In genomic region chr12:24746579-24747296, GRCm38 (mm10) we compare ENCODE assay signal across 11 mouse cellular contexts. TPM values are rescaled to one million over a fixed set of nuclear protein-coding genes. Genes with fewer than 3 reads are reported as not detected.
DNase-seq lines count a peak whose midpoint lies in the region; ATAC-seq lines count a peak whose summit lies in the region.
"Had no signal": no experiment of that assay in that cellular context is flagged by ENCODE, and none has a peak within 500 bp of the region (broad histone marks: within the 10 kb centered on the region; RNA-seq: fewer than 3 reads in every experiment).

No protein-coding gene starts in this region.

- no peak overlapping the region for H3K9ac ChIP-seq in kidney, embryonic 16.5 days (replicated peaks; ENCODE audit: low read length)
- H3K9ac ChIP-seq in limb, embryonic 13.5 days = no peak overlapping the region
- no peak overlapping the region for H3K9ac ChIP-seq in liver, embryonic 12.5 days

- no peaks in the 10 kb centered on the region for H3K27me3 ChIP-seq in kidney, embryonic 16.5 days (ENCODE audit: insufficient read depth, low read length)
- H3K27me3 ChIP-seq in limb, embryonic 13.5 days = no peaks in the 10 kb centered on the region
- no peaks in the 10 kb centered on the region for H3K27me3 ChIP-seq in liver, embryonic 12.5 days (replicated peaks)

- no peaks in the 10 kb centered on the region for H3K9me3 ChIP-seq in kidney, embryonic 16.5 days (ENCODE audit: low read length)
- H3K9me3 ChIP-seq in limb, embryonic 13.5 days = no peaks in the 10 kb centered on the region
- no peaks in the 10 kb centered on the region for H3K9me3 ChIP-seq in liver, embryonic 12.5 days (replicated peaks)

- DNase-seq in kidney, postnatal 36 days = peak; percentile 10 to 21
- DNase-seq in heart, adult 8-10 months (ENCODE audit: low spot score) = peak; percentile 74
- DNase-seq in skeletal muscle tissue, adult 2 months (ENCODE audit: low read depth, low spot score) = peak; percentile 32
- no peak for DNase-seq in left cerebral cortex, adult 18-20 months (ENCODE audit: low spot score in 2 of 2)
- DNase-seq: cerebellum, postnatal 25 days; right cerebral cortex, postnatal 14 days had no signal

- H3K4me2 ChIP-seq in kidney, embryonic 16.5 days (replicated peaks; ENCODE audit: low read depth, low read length) = no peak overlapping the region
- no peak overlapping the region for H3K4me2 ChIP-seq in limb, embryonic 13.5 days (replicated peaks)
- no peak overlapping the region for H3K4me2 ChIP-seq in liver, embryonic 12.5 days

- no peak overlapping the region for H3K4me3 ChIP-seq in kidney, embryonic 16.5 days (ENCODE audit: low read length)
- H3K4me3 ChIP-seq in limb, embryonic 13.5 days = no peak overlapping the region
- H3K4me3 ChIP-seq in liver, embryonic 12.5 days = no peak overlapping the region

- 48% methylated on average over 5 of the region's 5 CpGs for WGBS in kidney, embryonic 16.5 days
- WGBS in limb, embryonic 13.5 days = 34% methylated on average over 5 of the region's 5 CpGs
- WGBS in liver, embryonic 12.5 days (ENCODE audit: insufficient replicate concordance) = 57% methylated on average over 5 of the region's 5 CpGs

- 0 out of 2 replicates have a peak, but pooled peaks cover 7% of the 10 kb centered on the region for H3K4me1 ChIP-seq in kidney, embryonic 16.5 days (ENCODE audit: insufficient read depth, low read length)
- peaks cover 16% of the 10 kb centered on the region for H3K4me1 ChIP-seq in limb, embryonic 13.5 days
- no peaks in the 10 kb centered on the region for H3K4me1 ChIP-seq in liver, embryonic 12.5 days

- H3K27ac ChIP-seq in kidney, embryonic 16.5 days (ENCODE audit: low read length) = no peak overlapping the region
- peak overlapping the region; percentile 52; the same call in 1 of the 2 replicates for H3K27ac ChIP-seq in limb, embryonic 13.5 days
- no peak overlapping the region for H3K27ac ChIP-seq in liver, embryonic 12.5 days
- H3K27ac ChIP-seq: macrophage had no signal

- no peak; the same call in 1 of the 2 replicates for ATAC-seq in kidney, embryonic 16.5 days (ENCODE audit: low FRiP score, low TSS enrichment)
- peak; percentile 66 for ATAC-seq in limb, embryonic 13.5 days (ENCODE audit: low FRiP score, low read depth)
- no peak for ATAC-seq in liver, embryonic 12.5 days
- ATAC-seq in inflammation-experienced regulatory T-cells, adult 6 months = no peak

- no peaks in the 10 kb centered on the region for H3K36me3 ChIP-seq in kidney, embryonic 16.5 days (ENCODE audit: insufficient read depth, low read length)
- H3K36me3 ChIP-seq in limb, embryonic 13.5 days = no peaks in the 10 kb centered on the region
- no peaks in the 10 kb centered on the region for H3K36me3 ChIP-seq in liver, embryonic 12.5 days

RNA-seq across cellular contexts. Expression of gene Rrm2, which starts 38.7 kb away (rescaled TPM):
- polyA plus RNA-seq in kidney, embryonic 16.5 days (2015; fragmentation: Nextera tagmentation; extraction: Ambion mirVana) = 215 and 225 TPM in 2 replicates
- 1 to 10 TPM; 1.3 to 3.3 (median 2.3) TPM for total RNA-seq in heart, adult 8-10 months (2022)
- polyA plus RNA-seq in limb, embryonic 13.5 days (2015; fragmentation: Nextera tagmentation; extraction: Ambion mirVana) = 235 TPM in 2 replicates
- polyA plus RNA-seq in liver, embryonic 12.5 days (2016; fragmentation: Nextera tagmentation; extraction: Ambion mirVana) = 531 and 552 TPM in 2 replicates
- total RNA-seq in left cerebral cortex, adult 18-20 months (2021) = 1 to 10 TPM; 1.2 to 1.4 TPM
- 100 to 1,000 TPM in 1 of 3 experiments, 10 to 100 TPM in 2; 41.3 to 492 (median 44.8) TPM for polyA plus RNA-seq in inflammation-experienced regulatory T-cells, adult 6 months (2017; shearing (Covaris generic))

Comparison
In these comparisons a context has a peak if more than half of its experiments do, and no peak if none do; other contexts are left out.
1. DNase-seq: peak in kidney, postnatal 36 days (2 of 2), heart, adult 8-10 months (single experiment) and skeletal muscle tissue, adult 2 months (single experiment); none in left cerebral cortex, adult 18-20 months (0 of 2).